Mouse (Mus musculus): ENCODE data around the gene Hist1h1e.
"Not testable (repeated sequence)": the region's sequence is repeated elsewhere in the genome, so short reads cannot be mapped to it uniquely, and the experiment has no call there.

Hist1h1e gene

DNA sequence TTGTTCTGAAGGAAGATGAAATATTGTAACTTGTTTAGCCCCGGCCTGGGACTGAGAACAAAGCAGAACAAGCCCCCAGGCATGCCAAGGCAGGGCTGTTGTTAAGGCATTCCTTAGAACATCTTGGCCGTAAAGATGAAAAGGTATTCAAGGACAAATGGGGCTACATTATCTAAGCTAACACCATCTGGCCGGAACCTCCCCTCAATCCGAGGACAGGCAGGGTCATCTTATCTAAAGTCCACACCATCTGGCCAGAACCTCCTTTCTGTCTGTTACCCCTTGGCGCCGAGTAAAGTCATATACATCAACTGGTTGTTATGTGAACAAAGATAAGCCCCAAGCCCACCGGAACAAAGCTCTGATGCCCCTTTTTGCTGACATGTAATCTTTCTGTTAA is 30.5 kb downstream of the Hist1h1e start:
- DNase-seq (ENCODE audit: low spot score) = not testable (repeated sequence)

- no peak for DNase-seq (ENCODE audit: low spot score)
Measured at GRCm38 (mm10) chr13:23591206-23591605, 31.2 kb downstream of the Hist1h1e start.

DNA sequence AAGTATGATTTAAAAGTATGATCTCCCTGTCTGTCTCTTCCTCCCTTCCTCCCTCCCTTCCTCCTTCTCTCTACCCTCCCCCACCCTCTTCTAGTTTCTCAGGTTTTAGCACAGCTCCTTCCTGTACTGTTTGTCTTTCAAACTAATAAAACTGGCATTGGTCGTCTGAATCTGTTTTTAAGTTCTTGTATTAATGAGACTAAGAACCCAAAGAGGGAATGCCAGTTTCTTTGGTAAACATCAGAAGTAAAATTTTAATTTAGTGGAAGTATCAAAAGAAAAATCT is 35.5 kb downstream of the Hist1h1e start:
- no peak for DNase-seq (ENCODE audit: low spot score)

DNA sequence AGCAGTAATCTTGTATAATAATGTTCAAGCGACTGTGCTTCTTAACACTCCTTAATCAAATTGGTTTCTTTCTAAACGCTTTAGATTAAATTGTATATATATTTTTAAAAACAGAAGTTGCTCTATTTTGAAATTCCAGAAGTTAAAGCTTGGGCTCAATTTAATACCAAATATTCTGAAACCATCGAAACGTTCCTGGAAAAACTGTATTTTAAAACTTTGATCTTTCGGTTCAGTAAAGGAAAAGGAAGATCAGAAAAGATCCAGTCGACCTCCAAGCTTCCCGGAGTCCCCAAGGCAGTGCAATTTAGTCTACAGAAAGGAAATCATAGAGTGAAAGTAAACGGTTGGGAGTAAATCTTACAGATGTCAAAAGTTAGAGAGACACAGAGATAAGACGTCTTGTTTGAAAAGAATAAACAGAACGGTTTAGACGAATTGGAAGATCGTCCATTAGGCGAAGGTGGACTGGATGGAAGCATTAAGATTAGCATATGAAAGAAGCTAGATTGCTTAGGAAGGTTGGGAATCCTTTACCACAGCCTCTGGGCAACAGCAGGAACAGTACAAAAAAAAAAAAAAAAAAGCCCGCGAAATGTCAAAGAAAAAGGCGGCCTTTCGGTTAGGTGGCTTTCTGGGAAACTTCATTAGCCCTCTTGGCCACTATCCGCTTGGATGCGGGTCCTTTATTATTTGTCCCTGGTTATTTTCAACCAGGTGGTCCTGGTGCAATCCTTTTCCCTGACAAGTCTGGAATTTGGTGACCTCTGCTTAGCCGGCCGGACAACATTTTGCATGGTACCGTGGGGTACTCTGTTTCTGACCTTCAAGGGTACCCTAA is 36.0 kb downstream of the Hist1h1e start:
- no peak for DNase-seq (ENCODE audit: low spot score)

DNA sequence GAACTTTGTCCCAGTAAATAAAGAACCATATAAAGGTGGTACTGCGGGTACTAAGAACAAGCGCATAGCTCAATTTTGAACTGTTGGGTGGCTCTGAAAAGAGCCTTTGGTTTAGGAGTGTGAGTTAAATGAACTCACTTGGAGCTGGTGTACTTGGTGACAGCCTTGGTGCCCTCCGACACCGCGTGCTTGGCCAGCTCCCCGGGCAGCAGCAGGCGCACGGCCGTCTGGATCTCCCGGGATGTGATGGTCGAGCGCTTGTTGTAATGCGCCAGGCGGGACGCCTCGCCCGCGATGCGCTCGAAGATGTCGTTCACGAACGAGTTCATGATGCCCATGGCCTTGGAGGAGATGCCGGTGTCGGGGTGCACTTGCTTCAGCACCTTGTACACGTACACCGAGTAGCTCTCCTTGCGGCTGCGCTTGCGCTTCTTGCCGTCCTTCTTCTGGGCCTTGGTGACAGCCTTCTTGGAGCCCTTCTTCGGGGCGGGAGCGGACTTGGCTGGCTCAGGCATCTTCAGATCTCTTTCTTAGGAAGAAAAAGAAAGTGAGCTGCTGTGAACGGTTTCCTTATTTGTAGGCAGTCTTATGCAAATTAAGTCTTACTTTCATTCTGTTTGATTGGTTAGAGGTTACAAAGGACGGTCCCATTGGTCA is 36.8 kb downstream of the Hist1h1e start:
- DNase-seq (ENCODE audit: low spot score) = peak; percentile 68

DNA sequence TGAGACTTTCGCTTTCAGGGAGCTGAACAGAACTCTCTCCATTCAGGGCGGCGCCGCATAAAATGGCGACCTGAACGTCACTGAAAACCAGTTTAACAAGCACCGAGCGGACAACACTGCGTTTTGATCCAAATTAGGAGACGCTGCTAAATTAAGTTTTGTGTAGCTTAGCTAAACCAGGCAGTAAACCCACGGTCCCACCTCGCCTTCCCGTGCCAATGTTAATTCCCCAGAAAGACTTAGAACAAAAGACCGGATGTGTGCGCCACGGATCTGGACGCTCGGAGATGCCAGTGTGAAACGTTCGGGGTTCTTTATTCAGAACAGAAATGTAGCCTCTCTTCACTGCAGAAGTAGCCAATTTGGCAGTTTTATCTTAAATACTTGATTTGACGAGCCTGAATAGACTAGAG is 37.3 kb downstream of the Hist1h1e start:
- peak; percentile 27 for DNase-seq (ENCODE audit: low spot score)

DNA sequence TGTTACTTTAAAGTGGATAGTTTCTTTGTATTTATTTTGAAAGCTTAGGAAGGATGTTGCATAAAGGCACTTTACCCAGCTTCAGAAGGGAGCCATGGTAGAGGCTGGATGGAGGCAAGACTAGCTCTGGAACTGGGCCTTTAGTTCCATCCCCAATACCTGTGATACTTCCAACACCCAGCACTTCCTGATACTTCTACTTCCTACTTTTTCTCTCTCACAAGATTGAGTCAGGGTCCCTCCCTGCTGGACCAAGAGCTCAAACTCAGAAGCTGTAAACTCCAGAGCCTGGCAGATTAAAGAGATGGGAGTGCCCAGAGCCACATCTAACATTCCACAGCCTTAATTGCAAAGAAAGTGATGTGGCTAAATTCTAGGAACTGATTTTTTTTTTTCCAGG is 38.0 kb downstream of the Hist1h1e start:
- no peak for DNase-seq (ENCODE audit: low spot score)

DNA sequence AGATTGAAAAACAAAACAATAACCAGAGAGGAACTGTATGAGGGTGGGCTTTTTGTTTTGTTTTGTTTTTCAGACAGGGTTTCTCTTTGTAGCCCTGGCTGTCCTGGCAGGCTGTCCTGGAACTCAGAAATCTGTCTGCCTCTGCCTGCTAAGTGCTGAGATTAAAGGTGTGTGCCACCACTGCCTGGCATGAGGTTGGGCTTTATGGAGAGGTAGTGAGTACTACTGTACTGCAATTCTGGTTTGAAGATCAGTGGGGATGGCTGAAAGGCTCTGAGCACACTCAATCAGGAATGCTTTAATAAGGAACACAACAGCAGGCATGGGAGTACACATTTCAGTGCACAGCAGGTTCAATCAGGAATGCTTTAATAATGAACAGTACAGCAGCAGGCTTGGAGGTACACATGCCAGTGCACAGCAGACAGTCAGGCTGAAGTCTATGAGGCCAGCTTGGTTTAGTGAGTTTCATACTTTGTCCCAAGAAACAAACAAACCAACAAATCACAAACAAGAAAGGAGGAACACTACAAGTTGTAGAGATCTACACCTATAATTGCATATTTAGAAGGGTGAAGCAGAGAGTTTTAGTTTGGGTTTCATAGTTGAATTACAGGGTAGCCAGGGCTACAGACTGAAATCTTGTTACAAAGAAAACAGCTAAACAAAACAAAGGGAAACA is 38.8 kb downstream of the Hist1h1e start:
- DNase-seq (ENCODE audit: low spot score) = no peak

DNA sequence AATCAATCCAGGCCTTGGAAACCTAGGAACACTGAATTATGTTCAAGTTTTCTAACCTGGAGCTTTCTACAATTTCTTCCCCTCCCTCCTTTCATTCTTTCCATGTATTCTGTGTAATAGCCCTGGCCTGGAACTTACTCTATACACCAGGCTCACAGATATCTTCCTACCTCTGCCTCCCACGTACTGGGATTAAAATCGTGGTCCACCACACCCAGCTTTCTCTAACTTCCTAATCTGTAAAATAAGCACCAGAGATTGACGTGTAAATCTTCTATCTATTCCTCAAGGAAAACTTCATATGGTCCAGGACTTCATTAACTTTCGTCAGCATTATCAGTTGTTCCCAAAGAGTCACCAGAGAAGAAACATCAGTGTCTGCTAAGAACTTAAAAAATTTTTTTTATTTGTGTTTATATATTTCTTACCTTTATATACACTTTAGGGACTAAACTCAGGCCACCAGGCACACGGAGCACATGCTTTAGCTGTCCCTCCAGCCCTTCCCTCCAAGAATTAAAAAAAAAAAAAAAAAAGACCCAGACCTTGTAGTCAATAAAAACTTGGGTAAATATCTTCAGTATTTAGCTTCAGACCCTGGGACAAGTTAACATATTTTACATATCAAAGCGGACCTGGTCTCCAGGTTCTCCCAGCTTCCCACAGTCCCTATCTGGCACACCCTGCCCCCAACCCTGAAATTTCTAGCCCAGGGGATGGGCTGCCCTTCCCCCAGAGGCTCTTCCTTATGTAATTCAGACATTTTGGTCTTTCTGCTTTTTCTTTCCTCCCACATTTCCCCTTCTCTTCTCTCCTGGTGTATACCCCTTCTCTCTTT is 39.9 kb downstream of the Hist1h1e start:
- no peak for DNase-seq (ENCODE audit: low spot score)

- DNase-seq (ENCODE audit: low spot score) = peak; percentile 94
Measured at GRCm38 (mm10) chr13:23581408-23582218, 40.7 kb downstream of the Hist1h1e start, which contains the start of gene Hist1h4d. Gene Hist1h4d (plus strand): TSS chr13:23581598.

DNA sequence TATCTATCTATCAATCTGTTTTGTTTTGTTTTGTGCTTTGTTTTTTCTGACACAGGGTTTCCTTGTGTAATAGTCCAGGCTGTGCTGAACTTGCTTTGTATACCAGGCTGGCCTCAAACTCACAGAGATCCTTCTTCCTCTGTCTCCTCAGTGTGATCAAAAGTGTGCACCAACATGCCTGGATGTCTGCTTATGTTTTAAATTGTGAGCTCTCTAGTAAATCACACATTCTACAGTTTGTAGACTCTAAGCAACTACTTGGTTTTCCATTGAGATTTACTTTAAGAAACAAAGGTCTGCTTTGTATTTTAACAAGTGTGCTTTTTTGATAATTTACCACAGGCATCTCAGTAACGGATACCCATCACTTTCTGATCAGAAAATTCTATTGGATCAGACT is 44.5 kb downstream of the Hist1h1e start:
- DNase-seq (ENCODE audit: low spot score) = no peak

DNA sequence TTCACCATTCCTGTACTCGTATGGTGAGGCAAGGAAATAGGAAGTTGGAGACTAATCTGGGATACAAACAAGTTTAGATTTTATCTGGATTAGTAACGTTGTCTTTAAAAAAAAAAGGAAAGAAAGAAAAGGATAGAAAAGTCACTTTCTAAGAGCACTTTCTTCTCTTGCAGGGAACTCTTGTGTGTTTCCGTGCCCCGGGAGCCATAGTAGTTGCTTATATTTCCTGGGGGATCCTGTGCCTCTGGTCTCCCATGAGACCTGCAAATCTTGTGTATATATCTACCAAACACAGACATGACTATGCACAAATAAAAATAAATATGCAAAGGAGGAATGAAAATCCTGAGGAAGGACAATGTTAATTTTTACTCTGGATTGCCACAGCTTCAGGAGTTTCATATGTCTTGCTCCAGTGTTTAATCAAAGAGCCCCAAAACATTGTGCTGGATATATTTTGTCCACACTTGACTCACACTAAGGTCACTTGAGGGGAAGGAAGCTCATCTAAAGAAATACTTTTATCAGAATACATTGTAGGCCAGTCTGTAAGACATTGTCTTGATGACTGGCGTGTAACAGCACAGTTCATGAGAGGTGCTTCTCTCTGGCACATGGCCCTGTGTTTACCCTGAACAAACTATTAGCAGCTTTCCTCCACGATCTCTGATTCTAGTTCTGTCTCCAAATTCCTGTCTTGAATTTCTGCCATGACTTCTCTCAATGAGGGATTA is 45.3 kb downstream of the Hist1h1e start:
- DNase-seq (ENCODE audit: low spot score) = no peak

- no peak for DNase-seq (ENCODE audit: low spot score)
Measured at GRCm38 (mm10) chr13:23576351-23576881, 45.9 kb downstream of the Hist1h1e start.

GRCm38 (mm10) chr13:23575864-23576313 is 46.5 kb downstream of the Hist1h1e start:
- not testable (repeated sequence) for DNase-seq (ENCODE audit: low spot score)

DNA sequence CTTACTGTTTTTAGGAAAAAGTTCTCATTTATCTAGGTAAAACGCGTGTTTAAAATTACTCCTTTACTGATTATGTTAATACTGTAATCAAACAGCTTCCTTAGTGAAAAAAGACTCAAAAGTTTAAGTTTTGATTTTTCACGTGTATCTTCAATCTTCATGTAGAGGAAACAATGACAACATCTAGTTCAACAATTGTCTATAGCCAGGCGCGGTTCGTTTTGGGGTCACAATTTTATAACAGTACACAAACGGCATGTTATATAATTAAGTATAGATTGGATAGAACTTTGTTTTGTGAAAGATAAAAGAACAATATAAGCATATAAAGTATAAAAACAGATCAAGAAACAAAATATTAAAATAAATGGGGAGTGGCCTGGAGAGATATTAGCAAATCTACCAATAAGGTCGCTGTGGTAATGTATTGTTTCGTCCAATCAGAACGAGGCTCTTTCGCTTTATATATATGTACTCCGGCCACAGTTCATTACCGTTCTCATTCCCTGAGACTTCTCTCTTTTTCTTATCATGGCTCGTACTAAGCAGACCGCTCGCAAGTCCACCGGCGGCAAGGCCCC is 47.0 kb downstream of the Hist1h1e start, which contains the start of gene Hist1h3d:
Gene Hist1h3d (plus strand): TSS at position 493 of the 581 bp plus-strand sequence.
- no peak for DNase-seq (ENCODE audit: low spot score)

DNA sequence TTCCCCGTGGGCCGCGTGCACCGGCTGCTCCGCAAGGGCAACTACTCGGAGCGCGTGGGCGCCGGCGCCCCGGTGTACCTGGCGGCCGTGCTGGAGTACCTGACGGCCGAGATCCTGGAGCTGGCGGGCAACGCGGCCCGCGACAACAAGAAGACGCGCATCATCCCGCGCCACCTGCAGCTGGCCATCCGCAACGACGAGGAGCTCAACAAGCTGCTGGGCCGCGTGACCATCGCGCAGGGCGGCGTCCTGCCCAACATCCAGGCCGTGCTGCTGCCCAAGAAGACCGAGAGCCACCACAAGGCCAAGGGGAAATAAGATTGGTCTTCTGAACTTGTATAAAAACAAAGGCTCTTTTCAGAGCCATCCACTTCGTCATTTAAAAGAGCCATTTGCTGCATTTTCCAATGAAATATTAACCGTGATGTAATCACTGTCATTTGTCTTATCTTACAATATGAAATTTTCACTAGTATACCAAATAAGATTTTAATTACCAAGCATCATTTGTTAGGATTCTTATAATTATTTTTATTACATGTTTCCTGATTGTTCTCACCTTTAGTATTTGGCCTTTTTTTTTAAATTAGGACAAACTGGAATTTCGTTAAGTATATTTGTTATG is 47.7 kb downstream of the Hist1h1e start:
- DNase-seq (ENCODE audit: low spot score) = not testable (repeated sequence)

DNA sequence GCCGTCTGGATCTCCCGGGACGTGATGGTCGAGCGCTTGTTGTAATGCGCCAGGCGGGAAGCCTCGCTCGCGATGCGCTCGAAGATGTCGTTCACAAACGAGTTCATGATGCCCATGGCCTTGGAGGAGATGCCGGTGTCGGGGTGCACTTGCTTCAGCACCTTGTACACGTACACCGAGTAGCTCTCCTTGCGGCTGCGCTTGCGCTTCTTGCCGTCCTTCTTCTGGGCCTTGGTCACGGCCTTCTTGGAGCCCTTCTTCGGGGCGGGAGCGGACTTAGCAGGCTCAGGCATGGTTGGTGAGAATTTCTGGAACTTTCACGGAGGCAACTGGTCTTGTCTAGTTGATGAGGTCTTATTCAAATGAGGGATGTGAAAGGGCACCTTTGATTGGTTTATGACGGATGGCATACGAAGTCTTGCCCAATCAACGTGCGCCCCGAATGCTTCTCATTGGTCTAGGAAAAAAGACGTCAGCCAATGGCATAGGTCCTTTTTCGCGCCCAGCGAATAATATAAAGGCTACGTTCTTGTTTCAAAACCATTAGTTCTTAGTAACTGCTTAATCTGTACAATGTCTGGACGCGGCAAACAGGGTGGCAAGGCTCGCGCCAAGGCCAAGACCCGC is 48.3 kb downstream of the Hist1h1e start, which contains the start of the genes Hist1h2bf and Hist1h2ad:
Gene Hist1h2bf (minus strand): TSS at position 299 of the 627 bp plus-strand sequence.
Gene Hist1h2ad (plus strand): TSS at position 484 of the 627 bp plus-strand sequence.
- peak; percentile 85 for DNase-seq (ENCODE audit: low spot score)

All from ovary, adult 18-20 months (tissue).